Mouse (Mus musculus) embryonic facial prominence, embryonic 11.5 days (tissue): ENCODE measurements at regions not wholly inside any gene's neighbourhood (a gene's known extent, or its start where the extent isn't known, plus 50 kb on each side); places are given as distances from the start of the nearest gene placed in this dataset.

ENCODE experiments used
- ATAC-seq: fragments of 200-750 bp; cut with Nextera tagmentation; replicated peaks from 2 replicates; pipeline ENCODE4 v1.8.0; 2017; ENCODE audit warnings: low read depth; ENCODE audit not compliant: insufficient number of reproducible peaks, low FRiP score, low TSS enrichment
- DNase-seq: peaks from one replicate; pipeline ENCODE4 v3.0.0-alpha.2; 2015; ENCODE audit warnings: low spot score
- H3K27ac ChIP-seq: fragments of 300-500 bp; sonication (generic); replicated peaks from 2 replicates; pipeline ENCODE4 v1.5.1; 2014; ENCODE audit warnings: mild to moderate bottlenecking, low read depth, low read length, control low read depth
- H3K27me3 ChIP-seq: fragments of 300-500 bp; sonication (generic); 2 replicates; pipeline ENCODE4 v1.6.1; 2014; ENCODE audit warnings: mild to moderate bottlenecking, low read length, moderate library complexity, mixed read lengths; ENCODE audit not compliant: control insufficient read depth, insufficient read depth
- H3K36me3 ChIP-seq: fragments of 300-500 bp; sonication (generic); replicated peaks from 2 replicates; pipeline ENCODE4 v1.6.1; 2014; ENCODE audit warnings: low read depth, mild to moderate bottlenecking, low read length, moderate library complexity, mixed read lengths; ENCODE audit not compliant: control insufficient read depth, insufficient read depth
- H3K4me1 ChIP-seq: fragments of 300-500 bp; sonication (generic); 2 replicates; pipeline ENCODE4 v1.6.1; 2014; ENCODE audit warnings: low read length, mixed read lengths; ENCODE audit not compliant: control insufficient read depth, insufficient read depth
- H3K4me2 ChIP-seq: fragments of 300-500 bp; sonication (generic); 2 replicates; pipeline ENCODE4 v1.6.1; 2014; ENCODE audit warnings: low read depth, mild to moderate bottlenecking, control low read depth, low read length, moderate library complexity
- H3K4me3 ChIP-seq: fragments of 300-500 bp; sonication (generic); 2 replicates; pipeline ENCODE4 v1.5.1; 2014; ENCODE audit warnings: low read depth, low read length, control low read depth
- H3K9ac ChIP-seq: fragments of 300-500 bp; sonication (generic); replicated peaks from 2 replicates; pipeline ENCODE4 v1.6.1; 2014; ENCODE audit warnings: mild to moderate bottlenecking, control low read depth, low read length
- H3K9me3 ChIP-seq: fragments of 300-500 bp; sonication (generic); replicated peaks from 2 replicates; pipeline ENCODE4 v1.6.1; 2016; ENCODE audit warnings: mild to moderate bottlenecking, low read length, inconsistent platforms, mixed read lengths; ENCODE audit not compliant: control insufficient read depth
- WGBS: fragments of 180-500 bp; shearing (Covaris S2); extraction: QIAGEN DNeasy Blood & Tissue Kit; methylation state at CpG from one replicate; pipeline ENCODE4 v1.1.7; 2014; 5-methylcytosine and 5-hydroxymethylcytosine counted together

DNA sequence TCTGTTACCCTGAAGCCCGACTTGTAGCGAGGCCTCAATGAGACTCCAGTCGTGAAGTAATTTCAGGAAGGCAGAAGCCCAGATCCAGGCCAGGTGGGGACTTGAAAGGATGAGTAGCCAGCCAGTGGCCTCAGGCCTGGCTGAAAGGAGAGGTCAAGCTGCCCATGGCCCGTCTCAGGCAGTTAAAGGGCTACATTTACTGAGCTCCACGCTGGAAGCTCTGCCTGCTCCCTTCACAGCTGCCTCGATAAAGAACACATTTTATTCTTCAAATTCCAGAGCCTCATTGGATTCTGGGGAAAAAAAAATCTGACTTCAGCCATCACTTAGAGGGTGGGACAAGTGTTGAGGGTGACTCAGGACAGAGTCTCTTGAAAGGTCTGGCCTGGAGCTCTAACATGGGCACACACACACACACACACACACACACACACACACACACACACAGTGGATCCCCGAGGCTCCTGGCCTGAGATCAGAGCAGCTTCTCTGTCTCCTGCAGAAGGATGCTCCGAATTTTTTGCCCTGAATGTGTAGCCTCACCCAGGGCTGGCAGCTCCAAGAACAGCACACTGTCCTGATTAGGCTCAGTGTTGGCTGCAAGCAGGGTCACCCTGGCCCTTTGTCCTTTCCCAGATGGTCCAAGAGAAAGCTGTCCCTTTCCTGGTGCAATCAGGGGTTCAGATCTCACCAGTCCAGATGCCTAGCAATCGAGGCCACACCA lies 53.0 kb downstream of the Gadd45g start:
- Histone ChIP-seq H3K27ac (no peak overlapping the region), H3K4me1 (peaks cover 6% of the 10 kb centered on the region; the same call in 1 of the 2 replicates), H3K4me2 (no peak overlapping the region), H3K9me3 (no peaks in the 10 kb centered on the region), H3K9ac (no peak overlapping the region), H3K27me3 (no peaks in the 10 kb centered on the region), H3K4me3 (no peak overlapping the region), H3K36me3 (no peaks in the 10 kb centered on the region)
- ATAC-seq = no peak
- DNase-seq = no peak
- WGBS = 46% methylated on average over 9 of the region's 9 CpGs

- Histone ChIP-seq H3K27ac (no peak overlapping the region), H3K36me3 (no peaks in the 10 kb centered on the region), H3K4me2 (no peak overlapping the region), H3K9ac (no peak overlapping the region), H3K4me1 (peaks cover 6% of the 10 kb centered on the region; the same call in 1 of the 2 replicates), H3K4me3 (no peak overlapping the region), H3K9me3 (no peaks in the 10 kb centered on the region), H3K27me3 (no peaks in the 10 kb centered on the region)
- ATAC-seq = no peak
- 64% methylated on average over 3 of the region's 3 CpGs for WGBS
- no peak for DNase-seq
Measured at GRCm38 (mm10) chr13:51900043-51900440, 53.6 kb downstream of the Gadd45g start.

- peak overlapping the region; percentile 19 for H3K9ac ChIP-seq
- 28% methylated on average over 19 of the region's 19 CpGs for WGBS
- ATAC-seq (no peak; the same call in 1 of the 2 replicates), DNase-seq (peak; percentile 18)
- peak overlapping the region; percentile 23; the same call in 1 of the 2 replicates for H3K4me2 ChIP-seq
- 0 out of 2 replicates have a peak overlapping the region, but pooled peaks have one; percentile 56 for H3K27ac ChIP-seq
- H3K9me3 ChIP-seq = no peaks in the 10 kb centered on the region
- H3K36me3 ChIP-seq = no peaks in the 10 kb centered on the region
- peaks cover 6% of the 10 kb centered on the region; the same call in 1 of the 2 replicates for H3K4me1 ChIP-seq
- H3K27me3 ChIP-seq = no peaks in the 10 kb centered on the region
- H3K4me3 ChIP-seq = no peak overlapping the region
Measured at GRCm38 (mm10) chr13:51902482-51903285, 56.2 kb downstream of the Gadd45g start.

DNA sequence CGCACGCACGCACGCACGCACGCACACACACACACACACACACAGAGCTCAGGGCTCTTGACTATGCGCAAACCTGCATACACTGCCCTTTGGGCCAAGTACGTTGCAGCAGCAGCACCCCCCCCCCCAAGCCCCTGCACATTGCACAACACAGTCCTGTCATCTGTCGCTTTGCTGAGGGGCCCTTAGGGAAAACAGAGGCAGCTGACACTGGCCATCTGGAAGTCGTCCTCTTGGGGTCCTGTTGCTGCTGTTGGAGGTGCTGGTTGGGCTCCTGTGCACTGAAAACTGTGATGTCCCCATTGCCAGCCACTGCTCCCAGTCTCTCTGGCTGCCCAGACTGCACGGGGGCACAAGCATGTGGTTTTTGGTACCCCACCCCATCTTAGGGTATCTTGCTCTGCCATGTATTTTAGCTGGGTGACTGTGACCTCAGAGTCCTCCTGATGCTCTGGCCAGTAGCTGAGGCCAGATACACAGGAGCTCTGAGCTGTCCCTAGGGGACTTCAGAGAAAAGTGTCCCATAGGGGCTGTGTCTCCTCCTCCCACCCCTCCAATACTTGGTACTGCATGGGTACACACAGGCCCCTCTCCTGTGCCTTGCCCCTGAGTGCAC lies 57.0 kb downstream of the Gadd45g start:
- DNase-seq = peak; percentile 20
- peak; percentile 56 for ATAC-seq
- Histone ChIP-seq H3K9ac (no peak overlapping the region), H3K27ac (no peak overlapping the region), H3K27me3 (no peaks in the 10 kb centered on the region), H3K9me3 (no peaks in the 10 kb centered on the region), H3K4me1 (peaks cover 6% of the 10 kb centered on the region; the same call in 1 of the 2 replicates), H3K4me3 (no peak overlapping the region), H3K4me2 (no peak overlapping the region), H3K36me3 (no peaks in the 10 kb centered on the region)
- WGBS = 30% methylated on average over 9 of the region's 11 CpGs

DNA sequence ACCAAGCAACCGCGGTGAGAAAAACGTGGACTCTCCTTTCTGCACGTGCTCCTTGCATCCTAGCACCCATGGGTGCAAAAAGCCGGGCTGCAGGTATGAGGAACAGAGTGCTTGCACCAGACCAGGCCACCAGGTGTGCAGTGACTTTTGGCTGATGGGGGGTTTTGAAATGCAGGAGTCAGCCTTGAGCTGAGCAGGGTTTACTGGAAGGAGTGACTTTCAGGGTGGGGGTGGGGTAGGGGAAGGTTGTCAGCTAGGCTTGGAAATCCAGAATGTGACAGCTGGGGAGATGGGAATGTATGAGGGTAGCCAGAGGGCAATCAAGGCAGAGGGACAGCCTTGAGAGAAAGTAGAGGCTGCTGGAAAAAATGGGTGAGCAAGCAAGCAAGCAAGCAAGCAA lies 58.8 kb downstream of the Gadd45g start:
- ATAC-seq = no peak
- no peak overlapping the region for H3K4me3 ChIP-seq
- 90% methylated on average over 5 of the region's 5 CpGs for WGBS

DNA sequence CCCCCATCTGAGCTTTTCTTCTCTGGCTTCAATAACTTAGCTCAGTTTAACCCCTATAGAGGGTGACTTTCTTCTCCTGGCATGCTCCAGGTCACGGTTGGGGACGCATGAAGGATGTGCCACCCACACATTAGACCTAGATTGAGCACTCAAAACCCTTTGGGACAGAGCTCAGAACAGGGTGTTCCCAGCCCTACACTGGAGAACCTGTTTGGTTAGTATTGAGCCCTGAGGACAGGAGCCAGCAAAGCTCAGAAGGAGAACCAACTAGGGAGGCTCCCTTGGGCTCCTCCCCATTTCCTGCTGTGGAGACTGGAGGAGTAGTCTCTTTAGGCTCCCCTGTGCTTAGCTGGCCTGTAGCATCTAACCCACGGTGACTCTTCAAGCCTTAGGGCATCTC lies 59.6 kb downstream of the Gadd45g start:
- H3K9me3 ChIP-seq = no peaks in the 10 kb centered on the region
- H3K36me3 ChIP-seq = no peaks in the 10 kb centered on the region
- no peak overlapping the region for H3K27ac ChIP-seq
- DNase-seq (no peak), ATAC-seq (no peak)
- WGBS = 76% methylated on average over 3 of the region's 3 CpGs
- H3K9ac ChIP-seq = no peak overlapping the region
- H3K4me2 ChIP-seq = no peak overlapping the region
- no peaks in the 10 kb centered on the region for H3K27me3 ChIP-seq
- H3K4me3 ChIP-seq = no peak overlapping the region
- peaks cover 6% of the 10 kb centered on the region; the same call in 1 of the 2 replicates for H3K4me1 ChIP-seq

More for the DNA sequence above, 58.8 kb downstream of the Gadd45g start:
- Histone ChIP-seq H3K9me3 (no peaks in the 10 kb centered on the region), H3K27ac (no peak overlapping the region), H3K36me3 (no peaks in the 10 kb centered on the region), H3K4me1 (peaks cover 6% of the 10 kb centered on the region; the same call in 1 of the 2 replicates), H3K9ac (no peak overlapping the region), H3K27me3 (no peaks in the 10 kb centered on the region), H3K4me2 (no peak overlapping the region)
- no peak for DNase-seq

- Histone ChIP-seq H3K36me3 (no peaks in the 10 kb centered on the region), H3K27ac (no peak overlapping the region), H3K9me3 (no peaks in the 10 kb centered on the region), H3K9ac (no peak overlapping the region), H3K27me3 (no peaks in the 10 kb centered on the region), H3K4me3 (no peak overlapping the region), H3K4me1 (no peaks in the 10 kb centered on the region), H3K4me2 (no peak overlapping the region)
- DNase-seq (no peak), ATAC-seq (no peak)
- 83% methylated on average over 7 of the region's 7 CpGs for WGBS
Measured at GRCm38 (mm10) chr13:51908514-51908913, 62.0 kb downstream of the Gadd45g start.
